Mouse (Mus musculus) skeletal muscle tissue, adult 2 months (tissue): ENCODE results near the gene Lpo.

Experiments used
- DNase-seq: peaks from one replicate; pipeline ENCODE4 v3.0.0-alpha.2; 2012; ENCODE audit warnings: low read depth, low spot score

The Lpo gene

DNA sequence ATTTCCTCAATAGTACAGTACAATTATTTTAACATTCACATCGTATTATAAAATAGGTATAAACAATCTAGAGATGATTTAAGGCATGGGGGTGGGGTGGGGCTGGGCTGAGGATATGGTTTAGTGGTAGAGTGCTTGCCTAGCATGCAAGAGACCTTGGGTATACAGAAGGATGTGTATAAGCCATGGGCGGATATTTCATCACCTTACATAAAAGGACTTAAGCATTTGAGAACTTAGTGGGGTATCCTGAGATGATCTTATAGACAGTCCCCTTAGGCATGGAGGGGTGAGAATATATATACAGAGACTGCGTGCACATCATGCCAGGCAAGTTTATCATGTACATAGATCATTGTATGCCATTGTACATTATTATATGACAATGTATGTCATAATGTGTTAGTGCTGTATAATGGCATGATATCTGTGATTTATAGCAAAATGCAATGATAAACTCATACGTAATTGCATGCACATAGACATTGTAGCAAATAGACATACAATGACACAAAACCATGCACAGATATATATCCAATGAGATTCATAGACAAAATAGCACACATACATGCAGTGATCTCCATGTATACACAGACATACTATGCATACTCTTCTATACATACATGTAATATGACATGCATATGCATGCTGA lies 69.0 kb downstream of the Lpo start:
- no peak for DNase-seq

DNA sequence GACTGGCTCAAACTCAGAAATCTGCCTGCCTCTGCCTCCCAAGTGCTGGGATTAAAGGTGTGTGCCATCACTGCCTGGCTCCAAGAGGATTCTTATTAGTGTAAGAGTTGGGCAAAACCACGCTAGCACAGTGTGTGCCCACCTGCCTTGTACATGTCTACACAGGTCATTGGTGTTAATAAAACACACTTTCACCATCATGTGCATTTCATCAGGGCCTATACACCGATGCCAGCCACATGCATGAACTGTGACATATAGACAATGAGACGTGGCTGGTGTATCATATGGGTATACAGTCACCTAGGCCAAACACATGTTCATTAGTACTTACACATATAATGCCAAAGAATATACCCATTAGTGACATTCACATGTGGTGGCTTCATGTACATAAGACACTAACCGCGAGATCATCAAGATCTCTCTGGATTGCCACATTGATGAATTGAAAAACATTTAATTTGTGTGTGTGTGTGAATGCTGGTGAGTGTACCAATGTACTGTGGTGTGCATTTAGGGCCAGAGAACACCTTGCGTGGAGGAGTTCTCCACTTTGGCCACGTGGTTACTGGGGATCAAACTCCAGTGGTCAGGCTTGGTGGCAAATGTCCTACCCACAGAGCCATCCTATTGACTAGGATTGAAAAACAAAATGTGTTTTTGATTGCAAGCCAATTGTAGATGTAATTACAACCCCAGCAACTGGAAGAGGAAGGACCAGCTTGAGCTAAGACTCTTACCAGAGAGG lies 69.8 kb downstream of the Lpo start:
- no peak for DNase-seq

DNA sequence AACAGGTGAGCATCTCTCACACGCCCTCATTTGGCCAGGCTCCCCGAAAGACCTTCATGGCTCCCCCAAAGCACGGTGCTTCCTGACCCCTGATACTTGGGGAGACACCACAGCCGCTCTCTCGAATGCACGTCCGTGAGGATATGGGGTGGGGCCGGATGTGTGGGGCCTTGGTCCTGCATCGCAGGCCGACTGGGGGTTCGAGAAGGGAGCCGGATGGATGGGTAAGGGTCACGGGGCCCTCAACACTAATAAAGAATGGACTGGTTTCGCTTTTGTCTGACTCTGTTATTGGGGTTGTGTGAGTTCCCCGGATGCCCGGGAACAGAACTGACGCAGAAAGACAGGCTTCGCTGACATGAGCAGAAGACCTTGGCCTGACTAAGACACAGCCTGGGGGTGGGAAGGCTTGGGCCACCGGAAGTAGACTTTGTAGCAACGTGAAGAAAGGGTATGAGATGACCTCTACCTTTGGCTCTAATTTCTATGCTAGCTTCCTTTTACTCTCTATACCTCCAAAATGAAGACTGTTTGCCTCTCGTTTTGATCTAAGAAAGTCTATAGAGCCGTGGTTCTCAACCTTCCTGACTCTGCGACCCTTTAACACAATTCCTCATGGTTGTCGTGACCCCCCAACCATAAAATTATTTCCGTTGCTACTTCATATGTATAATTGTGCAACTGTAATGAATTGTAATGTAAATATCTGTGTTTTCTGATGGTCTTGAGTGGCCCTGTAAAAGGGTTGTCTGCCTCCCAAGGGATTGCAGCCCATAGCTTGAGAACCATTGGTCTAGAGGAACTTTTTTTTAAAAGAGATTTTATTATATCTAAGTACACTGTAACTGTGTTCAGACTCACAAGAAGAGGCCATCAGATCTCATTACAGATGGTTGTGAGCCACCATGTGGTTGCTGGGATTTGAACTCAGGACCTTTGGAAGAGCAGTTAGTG lies 70.8 kb downstream of the Lpo start:
- DNase-seq = no peak
